Mouse (Mus musculus): ENCODE results near the gene Hnrnph1.

GRCm38 (mm10) chr11:50403367-50404014 lies 26.7 kb downstream of the Hnrnph1 start:
- TF ChIP-seq MAFK (IDR thresholded peaks at IDR 0.05; ENCODE audit: insufficient replicate concordance, low read length) (no peak), CHD1 (IDR thresholded peaks at IDR 0.05; ENCODE audit: low read depth, low read length) (no peak), JUND (conservative IDR thresholded peaks at IDR 0.05; ENCODE audit: low read depth, low read length) (no peak), MAX (IDR thresholded peaks at IDR 0.05; ENCODE audit: low read length) (no peak), CTCF (conservative IDR thresholded peaks at IDR 0.05 in 1 of 2, IDR thresholded peaks at IDR 0.05 in 1 of 2; ENCODE audit: low read depth in 2 of 2, low read length in 2 of 2) (no peak), MXI1 (IDR thresholded peaks at IDR 0.05; ENCODE audit: low read depth, low read length) (no peak), POLR2A (IDR thresholded peaks at IDR 0.05; ENCODE audit: low read depth, low read length) (no peak), USF1 (IDR thresholded peaks at IDR 0.05; ENCODE audit: low read depth, low read length) (no peak), RCOR1 (conservative IDR thresholded peaks at IDR 0.05; ENCODE audit: low read depth, low read length) (no peak), USF2 (conservative IDR thresholded peaks at IDR 0.05; ENCODE audit: low read depth, low read length) (no peak), BHLHE40 (IDR thresholded peaks at IDR 0.05; ENCODE audit: low read depth, low read length) (no peak), ZC3H11A (IDR thresholded peaks at IDR 0.05; ENCODE audit: low read depth, low read length) (no peak)

Measured in CH12.LX (cell line).